Comparison of ENCODE assay signal across 11 mouse cellular contexts in genomic region chr16:67613876-67614275, GRCm38 (mm10). TPM values are rescaled to one million over a fixed set of nuclear protein-coding genes. Genes with fewer than 3 reads are reported as not detected.
A peak's percentile ranks its signal among the peaks of the same experiment; 100 is the strongest.
DNase-seq lines count a peak whose midpoint lies in the region; ATAC-seq lines count a peak whose summit lies in the region.
"Had no signal": no experiment of that assay in that cellular context is flagged by ENCODE, and none has a peak within 500 bp of the region (broad histone marks: within the 10 kb centered on the region; RNA-seq: fewer than 3 reads in every experiment).

No protein-coding gene starts in this region.

- H3K9ac ChIP-seq in forebrain, embryonic 16.5 days (replicated peaks; ENCODE audit: low read depth, low read length) = no peak overlapping the region
- H3K9ac ChIP-seq in midbrain, embryonic 11.5 days (ENCODE audit: low read length) = no peak overlapping the region
- no peak overlapping the region for H3K9ac ChIP-seq in midbrain, embryonic 15.5 days
- no peak overlapping the region for H3K9ac ChIP-seq in embryonic facial prominence, embryonic 11.5 days (replicated peaks; ENCODE audit: low read length)
- H3K9ac ChIP-seq: liver, embryonic 15.5 days had no signal

- ATAC-seq in forebrain, embryonic 16.5 days = no peak
- peak; percentile 61; the same call in 1 of the 2 replicates for ATAC-seq in midbrain, embryonic 11.5 days (ENCODE audit: low FRiP score)
- no peak for ATAC-seq in midbrain, embryonic 15.5 days (replicated peaks)
- 0 out of 2 replicates have a peak, but pooled peaks have one; percentile 41 for ATAC-seq in embryonic facial prominence, embryonic 11.5 days (replicated peaks; ENCODE audit: insufficient number of reproducible peaks, low FRiP score, low TSS enrichment, low read depth)

- no peak overlapping the region for H3K4me3 ChIP-seq in forebrain, embryonic 10.5 days
- H3K4me3 ChIP-seq in forebrain, embryonic 16.5 days (replicated peaks; ENCODE audit: low read length) = no peak overlapping the region
- H3K4me3 ChIP-seq in midbrain, embryonic 11.5 days (ENCODE audit: low read depth, low read length) = no peak overlapping the region
- no peak overlapping the region for H3K4me3 ChIP-seq in midbrain, embryonic 15.5 days
- H3K4me3 ChIP-seq in embryonic facial prominence, embryonic 11.5 days (ENCODE audit: low read depth, low read length) = no peak overlapping the region
- H3K4me3 ChIP-seq: liver, embryonic 15.5 days had no signal

- no peak for DNase-seq in forebrain, embryonic 10.5 days (ENCODE audit: extremely low spot score, low spot score)
- peak; percentile 86 for DNase-seq in midbrain, embryonic 11.5 days (ENCODE audit: low spot score, missing footprints)
- peak; percentile 62 for DNase-seq in embryonic facial prominence, embryonic 11.5 days (ENCODE audit: low spot score)
- DNase-seq in retina, embryonic 14.5 days (ENCODE audit: low spot score) = peak; percentile 90
- DNase-seq in B cell, adult 2 months = no peak
- DNase-seq in urinary bladder, postnatal 36 days (ENCODE audit: low spot score in 2 of 2) = no peak
- DNase-seq: adrenal gland, postnatal 14 days; heart, postnatal 10 days had no signal

- WGBS in forebrain, embryonic 10.5 days = 27% methylated on average over 2 of the region's 2 CpGs
- 17% methylated on average over 2 of the region's 2 CpGs for WGBS in forebrain, embryonic 16.5 days
- 30% methylated on average over 2 of the region's 2 CpGs for WGBS in midbrain, embryonic 11.5 days
- WGBS in midbrain, embryonic 15.5 days = 36% methylated on average over 2 of the region's 2 CpGs
- 41% methylated on average over 2 of the region's 2 CpGs for WGBS in embryonic facial prominence, embryonic 11.5 days

- H3K36me3 ChIP-seq in forebrain, embryonic 10.5 days (replicated peaks) = no peaks in the 10 kb centered on the region
- no peaks in the 10 kb centered on the region for H3K36me3 ChIP-seq in forebrain, embryonic 16.5 days (ENCODE audit: control insufficient read depth, insufficient read depth)
- H3K36me3 ChIP-seq in midbrain, embryonic 11.5 days (ENCODE audit: control insufficient read depth, insufficient read depth, low read length) = no peaks in the 10 kb centered on the region
- H3K36me3 ChIP-seq in midbrain, embryonic 15.5 days (replicated peaks) = no peaks in the 10 kb centered on the region
- H3K36me3 ChIP-seq in embryonic facial prominence, embryonic 11.5 days (replicated peaks; ENCODE audit: control insufficient read depth, insufficient read depth, low read depth, low read length) = no peaks in the 10 kb centered on the region
- H3K36me3 ChIP-seq: liver, embryonic 15.5 days had no signal

- H3K4me2 ChIP-seq in forebrain, embryonic 16.5 days (ENCODE audit: low read length) = no peak overlapping the region
- no peak overlapping the region for H3K4me2 ChIP-seq in midbrain, embryonic 11.5 days
- no peak overlapping the region for H3K4me2 ChIP-seq in midbrain, embryonic 15.5 days
- no peak overlapping the region for H3K4me2 ChIP-seq in embryonic facial prominence, embryonic 11.5 days (ENCODE audit: low read depth, low read length)
- H3K4me2 ChIP-seq: liver, embryonic 15.5 days had no signal

- H3K27ac ChIP-seq in forebrain, embryonic 10.5 days = 0 out of 2 replicates have a peak overlapping the region, but pooled peaks have one; percentile 35
- H3K27ac ChIP-seq in forebrain, embryonic 16.5 days (ENCODE audit: low read length) = no peak overlapping the region
- no peak overlapping the region for H3K27ac ChIP-seq in midbrain, embryonic 11.5 days (ENCODE audit: low read depth, low read length)
- no peak overlapping the region for H3K27ac ChIP-seq in midbrain, embryonic 15.5 days
- no peak overlapping the region for H3K27ac ChIP-seq in embryonic facial prominence, embryonic 11.5 days (replicated peaks; ENCODE audit: low read depth, low read length)
- H3K27ac ChIP-seq: liver, embryonic 15.5 days had no signal

- H3K4me1 ChIP-seq in forebrain, embryonic 10.5 days = peaks cover 53% of the 10 kb centered on the region
- peaks cover 25% of the 10 kb centered on the region for H3K4me1 ChIP-seq in forebrain, embryonic 16.5 days (replicated peaks; ENCODE audit: control insufficient read depth, insufficient read depth, low read length)
- peaks cover 3% of the 10 kb centered on the region; the same call in 1 of the 2 replicates for H3K4me1 ChIP-seq in midbrain, embryonic 11.5 days (ENCODE audit: control insufficient read depth, insufficient read depth, low read length)
- peaks cover 23% of the 10 kb centered on the region for H3K4me1 ChIP-seq in midbrain, embryonic 15.5 days
- no peaks in the 10 kb centered on the region for H3K4me1 ChIP-seq in embryonic facial prominence, embryonic 11.5 days (ENCODE audit: control insufficient read depth, insufficient read depth, low read length)
- H3K4me1 ChIP-seq: liver, embryonic 15.5 days had no signal

- peaks cover 8% of the 10 kb centered on the region; the same call in 1 of the 2 replicates for H3K9me3 ChIP-seq in forebrain, embryonic 10.5 days
- no peaks in the 10 kb centered on the region for H3K9me3 ChIP-seq in forebrain, embryonic 16.5 days (ENCODE audit: control insufficient read depth, low read length)
- no peaks in the 10 kb centered on the region for H3K9me3 ChIP-seq in midbrain, embryonic 11.5 days (ENCODE audit: control insufficient read depth, low read length)
- no peaks in the 10 kb centered on the region for H3K9me3 ChIP-seq in midbrain, embryonic 15.5 days
- no peaks in the 10 kb centered on the region for H3K9me3 ChIP-seq in embryonic facial prominence, embryonic 11.5 days (replicated peaks; ENCODE audit: control insufficient read depth, low read length)
- H3K9me3 ChIP-seq: liver, embryonic 15.5 days had no signal

- peaks cover 23% of the 10 kb centered on the region for H3K27me3 ChIP-seq in forebrain, embryonic 10.5 days (ENCODE audit: poor library complexity, severe bottlenecking)
- no peaks in the 10 kb centered on the region for H3K27me3 ChIP-seq in forebrain, embryonic 16.5 days (replicated peaks; ENCODE audit: control insufficient read depth, insufficient read depth, low read length)
- H3K27me3 ChIP-seq in midbrain, embryonic 11.5 days (ENCODE audit: control insufficient read depth, insufficient read depth, low read length) = 0 out of 2 replicates have a peak, but pooled peaks cover under 1% of the 10 kb centered on the region
- no peaks in the 10 kb centered on the region for H3K27me3 ChIP-seq in midbrain, embryonic 15.5 days (replicated peaks)
- H3K27me3 ChIP-seq in embryonic facial prominence, embryonic 11.5 days (ENCODE audit: control insufficient read depth, insufficient read depth, low read length) = 0 out of 2 replicates have a peak, but pooled peaks cover 2% of the 10 kb centered on the region

RNA-seq across cellular contexts. Expression of gene Cadm2, which starts 6.8 kb away (rescaled TPM):
- polyA plus RNA-seq in forebrain, embryonic 10.5 days (2016; fragmentation: Nextera tagmentation; extraction: Ambion mirVana) = 1.6 and 2.9 TPM in 2 replicates
- polyA plus RNA-seq in forebrain, embryonic 16.5 days (2015; fragmentation: Nextera tagmentation; extraction: Ambion mirVana) = 40.6 and 46.9 TPM in 2 replicates
- 2.0 and 3.0 TPM in 2 replicates for polyA plus RNA-seq in midbrain, embryonic 11.5 days (2014; fragmentation: Nextera tagmentation; extraction: Ambion mirVana)
- polyA plus RNA-seq in midbrain, embryonic 15.5 days (2015; fragmentation: Nextera tagmentation; extraction: Ambion mirVana) = 60.6 and 70.7 TPM in 2 replicates
- 0.81 and 1.6 TPM in 2 replicates for polyA plus RNA-seq in embryonic facial prominence, embryonic 11.5 days (2014; fragmentation: Nextera tagmentation; extraction: Ambion mirVana)
- polyA plus RNA-seq: liver, embryonic 15.5 days had no signal

Comparison
In these comparisons a context has a peak if more than half of its experiments do, and no peak if none do; other contexts are left out.
1. ATAC-seq: peak in midbrain, embryonic 11.5 days (single experiment) and embryonic facial prominence, embryonic 11.5 days (single experiment); none in forebrain, embryonic 16.5 days (single experiment) and midbrain, embryonic 15.5 days (single experiment).
2. RNA of gene Cadm2, which starts 6.8 kb away (polyA plus RNA-seq): 60.6 to 70.7 TPM in midbrain, embryonic 15.5 days and 40.6 to 46.9 TPM in forebrain, embryonic 16.5 days; 1.6 to 2.9 TPM in forebrain, embryonic 10.5 days, 2.0 to 3.0 TPM in midbrain, embryonic 11.5 days and 0.81 to 1.6 TPM in embryonic facial prominence, embryonic 11.5 days; every median in the first group is over 10 times any median in the second.
3. DNase-seq: peak in midbrain, embryonic 11.5 days (single experiment), embryonic facial prominence, embryonic 11.5 days (single experiment) and retina, embryonic 14.5 days (single experiment); none in forebrain, embryonic 10.5 days (single experiment), B cell, adult 2 months (0 of 2) and urinary bladder, postnatal 36 days (0 of 2).